Mouse (Mus musculus) myocyte (in vitro differentiated cells): ENCODE measurements around the gene Ifit3. TPM values are rescaled to one million over a fixed set of nuclear protein-coding genes. Genes with fewer than 3 reads are reported as not detected.
"Not testable (repeated sequence)": the region's sequence is repeated elsewhere in the genome, so short reads cannot be mapped to it uniquely, and the experiment has no call there.

ENCODE experiments used
- H3K27me3 ChIP-seq: one replicate; pipeline ENCODE4 v1.6.1; 2011; ENCODE audit not compliant: control insufficient read depth, insufficient read depth, insufficient read length
- H3K36me3 ChIP-seq: one replicate; pipeline ENCODE4 v1.6.1; 2011; ENCODE audit not compliant: control insufficient read depth, insufficient read depth
- H3K4me2 ChIP-seq: one replicate; pipeline ENCODE4 v1.6.1; 2011; ENCODE audit warnings: low read depth, control low read depth
- H3K4me3 ChIP-seq: one replicate; pipeline ENCODE4 v1.5.1; 2011; ENCODE audit warnings: mild to moderate bottlenecking, control low read depth, moderate library complexity
- H3K79me2 ChIP-seq: one replicate; pipeline ENCODE4 v1.6.1; 2011; ENCODE audit not compliant: control insufficient read depth, insufficient read depth
- H3ac ChIP-seq: one replicate; pipeline ENCODE4 v1.6.1; 2011; ENCODE audit not compliant: control insufficient read depth, insufficient read length
- CEBPB ChIP-seq: IDR thresholded peaks from 2 replicates; pipeline ENCODE4 v1.6.1; 2011; ENCODE audit warnings: mild to moderate bottlenecking, moderate library complexity; ENCODE audit not compliant: poor library complexity, insufficient read depth, severe bottlenecking
- E2F4 ChIP-seq: IDR thresholded peaks from one replicate; pipeline ENCODE4 v1.6.1; 2011; ENCODE audit warnings: mild to moderate bottlenecking, control low read depth, moderate library complexity; ENCODE audit not compliant: insufficient read depth
- MAX ChIP-seq: IDR thresholded peaks from one replicate; pipeline ENCODE4 v1.6.1; 2011; ENCODE audit warnings: low read depth, mild to moderate bottlenecking, control low read depth
- MYOD1 ChIP-seq, 3 experiments: IDR thresholded peaks; one replicate each; pipeline ENCODE4 v1.6.1; 2011; ENCODE audit warnings: control low read depth in 2 of 3, low read depth in 2 of 3, mild to moderate bottlenecking in 2 of 3, moderate library complexity in 1 of 3; ENCODE audit not compliant: insufficient read length in 2 of 3, control insufficient read depth in 1 of 3
- MYOG ChIP-seq, 3 experiments: IDR thresholded peaks; one replicate each; pipeline ENCODE4 v1.6.1; 2011; ENCODE audit warnings: control low read depth in 2 of 3, low read depth in 2 of 3, mild to moderate bottlenecking in 2 of 3; ENCODE audit not compliant: insufficient read length in 2 of 3, control insufficient read depth in 1 of 3, insufficient read depth in 1 of 3
- POLR2A ChIP-seq: IDR thresholded peaks from one replicate; pipeline ENCODE4 v1.6.1; 2011; ENCODE audit warnings: low read depth, mild to moderate bottlenecking, control low read depth, moderate library complexity; ENCODE audit not compliant: insufficient read length
- POLR2AphosphoS2 ChIP-seq: IDR thresholded peaks from one replicate; pipeline ENCODE4 v1.6.1; 2011; ENCODE audit warnings: low read depth, control low read depth; ENCODE audit not compliant: insufficient read length
- REST ChIP-seq: IDR thresholded peaks from one replicate; pipeline ENCODE4 v1.6.1; 2011; ENCODE audit warnings: mild to moderate bottlenecking, control low read depth, moderate library complexity; ENCODE audit not compliant: insufficient read depth, insufficient read length
- SRF ChIP-seq: IDR thresholded peaks from one replicate; pipeline ENCODE4 v1.6.1; 2011; ENCODE audit warnings: low read depth; ENCODE audit not compliant: control insufficient read depth, insufficient read length
- TCF12 ChIP-seq: IDR thresholded peaks from one replicate; pipeline ENCODE4 v1.6.1; 2011; ENCODE audit warnings: mild to moderate bottlenecking, control low read depth; ENCODE audit not compliant: poor library complexity, insufficient read depth, severe bottlenecking
- TCF3 ChIP-seq: IDR thresholded peaks from one replicate; pipeline ENCODE4 v1.6.1; 2011; ENCODE audit warnings: low read depth, control low read depth; ENCODE audit not compliant: insufficient read length
- USF1 ChIP-seq: IDR thresholded peaks from one replicate; pipeline ENCODE4 v1.6.1; 2011; ENCODE audit warnings: low read depth, mild to moderate bottlenecking, control low read depth, moderate library complexity
- polyA plus RNA-seq: library from polyadenylated mRNA; unstranded; fragments of >200 nt; fragmentation: generic; extraction: Trizol; gene quantifications from one replicate; pipeline ENCODE4 v1.2.1, GENCODE M21; 2012; ENCODE audit warnings: missing spikeins

Ifit3 gene
- polyA plus RNA-seq, 1 experiment = 0.23 TPM

- Histone ChIP-seq H3K79me2 (no peaks in the 10 kb centered on the region), H3K27me3 (no peaks in the 10 kb centered on the region), H3ac (no peak overlapping the region), H3K4me3 (no peak overlapping the region), H3K4me2 (no peak overlapping the region), H3K36me3 (no peaks in the 10 kb centered on the region)
- no peak for TF ChIP-seq REST
- TF ChIP-seq USF1 = no peak
Observed at GRCm38 (mm10) chr19:34571080-34571479, 12.3 kb upstream of the Ifit3 start.

- Histone ChIP-seq H3K79me2 (no peaks in the 10 kb centered on the region), H3ac (no peak overlapping the region), H3K4me3 (no peak overlapping the region), H3K36me3 (no peaks in the 10 kb centered on the region), H3K4me2 (no peak overlapping the region), H3K27me3 (no peaks in the 10 kb centered on the region)
- TF ChIP-seq POLR2A = no peak
- no peak for TF ChIP-seq CEBPB
- no peak for TF ChIP-seq SRF
- no peak for TF ChIP-seq E2F4
- TF ChIP-seq TCF12 = no peak
- TF ChIP-seq USF1 = no peak
- TF ChIP-seq REST = no peak
Observed at GRCm38 (mm10) chr19:34573650-34574049, 9.7 kb upstream of the Ifit3 start.

- Histone ChIP-seq H3K27me3 (no peaks in the 10 kb centered on the region), H3K4me2 (no peak overlapping the region), H3K4me3 (no peak overlapping the region), H3ac (no peak overlapping the region), H3K36me3 (no peaks in the 10 kb centered on the region), H3K79me2 (no peaks in the 10 kb centered on the region)
- TF ChIP-seq CEBPB = no peak
- TF ChIP-seq MYOD1 (IDR thresholded peaks at IDR 0.05; ENCODE audit: control insufficient read depth in 1 of 3, insufficient read length in 2 of 3, low read depth in 2 of 3) = no peak
- no peak for TF ChIP-seq E2F4
- no peak for TF ChIP-seq REST
- no peak for TF ChIP-seq POLR2AphosphoS2
- TF ChIP-seq TCF12 = no peak
- TF ChIP-seq MYOG (IDR thresholded peaks at IDR 0.05; ENCODE audit: control insufficient read depth in 1 of 3, insufficient read depth in 1 of 3, insufficient read length in 2 of 3, low read depth in 2 of 3) = no peak
- no peak for TF ChIP-seq POLR2A
- TF ChIP-seq USF1 = no peak
- no peak for TF ChIP-seq TCF3
Observed at GRCm38 (mm10) chr19:34577121-34577520, 6.2 kb upstream of the Ifit3 start.

- not testable (repeated sequence) for H3K79me2 ChIP-seq, H3K4me3 ChIP-seq, H3K36me3 ChIP-seq, H3ac ChIP-seq, H3K27me3 ChIP-seq
- peak overlapping the region; percentile 30 for H3K4me2 ChIP-seq
Observed at GRCm38 (mm10) chr19:34582696-34583095, 635 bp upstream of the Ifit3 start.

GRCm38 (mm10) chr19:34585740-34586458, 2.6 kb downstream of the Ifit3 start:
- not testable (repeated sequence) for H3K36me3 ChIP-seq, H3K27me3 ChIP-seq, H3K79me2 ChIP-seq, H3K4me3 ChIP-seq, H3ac ChIP-seq, H3K4me2 ChIP-seq

- not testable (repeated sequence) for H3K4me3 ChIP-seq, H3K79me2 ChIP-seq, H3K36me3 ChIP-seq, H3K4me2 ChIP-seq, H3K27me3 ChIP-seq, H3ac ChIP-seq
Observed at GRCm38 (mm10) chr19:34587898-34588692, 4.8 kb downstream of the Ifit3 start.

GRCm38 (mm10) chr19:34588959-34589358, 5.6 kb downstream of the Ifit3 start:
- Histone ChIP-seq H3K79me2 (no peaks in the 10 kb centered on the region), H3K36me3 (no peaks in the 10 kb centered on the region), H3K27me3 (peaks cover 3% of the 10 kb centered on the region), H3K4me2 (no peak overlapping the region), H3ac (no peak overlapping the region), H3K4me3 (no peak overlapping the region)
- no peak for TF ChIP-seq E2F4
- no peak for TF ChIP-seq MYOD1 (IDR thresholded peaks at IDR 0.05; ENCODE audit: control insufficient read depth in 1 of 3, insufficient read length in 2 of 3, low read depth in 2 of 3)
- no peak for TF ChIP-seq TCF3
- no peak for TF ChIP-seq MYOG (IDR thresholded peaks at IDR 0.05; ENCODE audit: control insufficient read depth in 1 of 3, insufficient read depth in 1 of 3, insufficient read length in 2 of 3, low read depth in 2 of 3)
- no peak for TF ChIP-seq MAX
- TF ChIP-seq USF1 = no peak
- TF ChIP-seq POLR2A = no peak
- TF ChIP-seq TCF12 = no peak
- no peak for TF ChIP-seq SRF
- no peak for TF ChIP-seq CEBPB
